Mouse (Mus musculus): ENCODE results near the gene Tanc1. TPM values are rescaled to one million over a fixed set of nuclear protein-coding genes. Genes with fewer than 3 reads are reported as not detected.

The Tanc1 gene
- total and polyA plus RNA-seq, 3 experiments: 0.03 to 6.9 (median 0.49) TPM

GRCm38 (mm10) chr2:59752148-59752547, 140.3 kb downstream of the Tanc1 start:
- no peak overlapping the region for H3K4me3 ChIP-seq (ENCODE audit: low read depth, low read length)
- ATAC-seq (ENCODE audit: extremely low read depth, insufficient number of reproducible peaks, low FRiP score, poor library complexity, severe bottlenecking) (no peak), DNase-seq (ENCODE audit: low spot score) (no peak)
- no peaks in the 10 kb centered on the region for H3K27me3 ChIP-seq (ENCODE audit: insufficient read depth, low read length)
- H3K9me3 ChIP-seq (replicated peaks): no peaks in the 10 kb centered on the region
- TF ChIP-seq TAL1 (conservative IDR thresholded peaks at IDR 0.05; ENCODE audit: low read depth, low read length) (no peak), GATA2 (IDR thresholded peaks at IDR 0.05; ENCODE audit: borderline replicate concordance, low read depth, low read length) (no peak), POLR2AphosphoS5 (IDR thresholded peaks at IDR 0.05; ENCODE audit: insufficient replicate concordance, low read depth, low read length) (no peak), CTCF (IDR thresholded peaks at IDR 0.05; ENCODE audit: low read depth, low read length) (no peak), GATA1 (IDR thresholded peaks at IDR 0.05; ENCODE audit: borderline replicate concordance, low read length) (no peak)
- H3K4me1 ChIP-seq (ENCODE audit: insufficient read depth, low read depth, low read length): no peaks in the 10 kb centered on the region
- H3K36me3 ChIP-seq (replicated peaks): no peaks in the 10 kb centered on the region

DNA sequence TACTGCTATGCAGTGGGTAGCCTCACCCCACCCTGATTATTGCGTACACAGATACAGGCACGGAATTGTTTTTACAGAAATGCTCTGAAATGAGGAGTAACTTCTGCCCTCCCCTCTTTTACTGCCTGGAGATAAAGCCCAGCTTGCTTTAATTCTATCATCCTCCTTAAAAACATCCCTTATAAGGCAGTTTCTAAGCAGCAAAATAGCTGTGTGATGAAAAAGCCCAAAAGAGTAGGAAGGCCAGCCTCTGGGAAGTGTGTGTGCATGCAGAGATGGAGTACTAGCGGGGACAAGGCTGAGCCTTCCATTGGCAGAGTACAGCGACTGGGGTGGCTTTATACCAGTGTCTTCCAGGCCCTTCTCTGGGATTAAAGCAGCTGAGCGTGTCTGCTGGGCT, 140.9 kb downstream of the Tanc1 start:
- Histone ChIP-seq H3K4me1 (ENCODE audit: insufficient read depth, low read depth, low read length) (no peaks in the 10 kb centered on the region), H3K9me3 (replicated peaks) (no peaks in the 10 kb centered on the region), H3K36me3 (replicated peaks) (no peaks in the 10 kb centered on the region), H3K27me3 (ENCODE audit: insufficient read depth, low read length) (no peaks in the 10 kb centered on the region), H3K4me3 (ENCODE audit: low read depth, low read length) (no peak overlapping the region)
- no peak for TF ChIP-seq GATA2 (IDR thresholded peaks at IDR 0.05; ENCODE audit: borderline replicate concordance, low read depth, low read length)
- TF ChIP-seq GATA1 (IDR thresholded peaks at IDR 0.05; ENCODE audit: borderline replicate concordance, low read length): no peak
- TF ChIP-seq CTCF (IDR thresholded peaks at IDR 0.05; ENCODE audit: low read depth, low read length): no peak
- no peak for TF ChIP-seq POLR2AphosphoS5 (IDR thresholded peaks at IDR 0.05; ENCODE audit: insufficient replicate concordance, low read depth, low read length)
- no peak for TF ChIP-seq TAL1 (conservative IDR thresholded peaks at IDR 0.05; ENCODE audit: low read depth, low read length)
- no peak for ATAC-seq (ENCODE audit: extremely low read depth, insufficient number of reproducible peaks, low FRiP score, poor library complexity, severe bottlenecking)
- no peak for DNase-seq (ENCODE audit: low spot score)

GRCm38 (mm10) chr2:59756137-59756753, 144.4 kb downstream of the Tanc1 start:
- TF ChIP-seq GATA2 (IDR thresholded peaks at IDR 0.05; ENCODE audit: borderline replicate concordance, low read depth, low read length) (no peak), POLR2AphosphoS5 (IDR thresholded peaks at IDR 0.05; ENCODE audit: insufficient replicate concordance, low read depth, low read length) (no peak)
- H3K27me3 ChIP-seq (ENCODE audit: insufficient read depth, low read length): 0 out of 2 replicates have a peak, but pooled peaks cover 2% of the 10 kb centered on the region
- no peaks in the 10 kb centered on the region for H3K36me3 ChIP-seq (replicated peaks)
- no peak for ATAC-seq (ENCODE audit: extremely low read depth, insufficient number of reproducible peaks, low FRiP score, poor library complexity, severe bottlenecking)
- H3K4me3 ChIP-seq (ENCODE audit: low read depth, low read length): no peak overlapping the region
- no peak for DNase-seq (ENCODE audit: low spot score)
- H3K4me1 ChIP-seq (ENCODE audit: insufficient read depth, low read depth, low read length): no peaks in the 10 kb centered on the region
- H3K9me3 ChIP-seq (replicated peaks): no peaks in the 10 kb centered on the region

DNA sequence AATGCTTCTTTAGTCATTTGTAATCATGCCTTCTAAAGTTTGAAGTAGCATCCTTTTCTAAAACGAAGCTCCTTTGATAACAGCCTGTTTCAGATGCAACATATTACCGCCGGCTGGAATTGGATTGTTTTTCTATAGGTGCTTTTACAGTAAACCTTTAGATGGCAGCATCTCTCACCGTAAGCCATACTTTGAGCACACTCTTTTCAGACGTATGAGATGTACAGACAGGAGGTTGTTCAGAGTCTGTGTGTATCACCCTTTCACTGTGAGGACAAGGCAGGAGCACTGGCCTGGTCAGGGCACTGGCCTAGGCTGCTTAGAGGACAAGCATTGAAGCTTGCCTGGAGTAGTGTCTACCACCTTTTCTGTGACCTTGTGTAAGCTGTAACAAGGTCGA, 145.2 kb downstream of the Tanc1 start:
- Histone ChIP-seq H3K4me1 (ENCODE audit: insufficient read depth, low read depth, low read length) (no peaks in the 10 kb centered on the region), H3K4me3 (ENCODE audit: low read depth, low read length) (no peak overlapping the region), H3K9me3 (replicated peaks) (no peaks in the 10 kb centered on the region), H3K36me3 (replicated peaks) (no peaks in the 10 kb centered on the region), H3K27me3 (ENCODE audit: insufficient read depth, low read length) (0 out of 2 replicates have a peak, but pooled peaks cover 2% of the 10 kb centered on the region)
- TF ChIP-seq TAL1 (conservative IDR thresholded peaks at IDR 0.05; ENCODE audit: low read depth, low read length) (no peak), CTCF (IDR thresholded peaks at IDR 0.05; ENCODE audit: low read depth, low read length) (no peak), GATA2 (IDR thresholded peaks at IDR 0.05; ENCODE audit: borderline replicate concordance, low read depth, low read length) (no peak)
- DNase-seq (ENCODE audit: low spot score) (no peak), ATAC-seq (ENCODE audit: extremely low read depth, insufficient number of reproducible peaks, low FRiP score, poor library complexity, severe bottlenecking) (no peak)

- Histone ChIP-seq H3K27me3 (ENCODE audit: insufficient read depth, low read length) (0 out of 2 replicates have a peak, but pooled peaks cover 2% of the 10 kb centered on the region), H3K4me3 (ENCODE audit: low read depth, low read length) (no peak overlapping the region), H3K9me3 (replicated peaks) (no peaks in the 10 kb centered on the region), H3K36me3 (replicated peaks) (no peaks in the 10 kb centered on the region), H3K4me1 (ENCODE audit: insufficient read depth, low read depth, low read length) (no peaks in the 10 kb centered on the region)
- no peak for TF ChIP-seq GATA2 (IDR thresholded peaks at IDR 0.05; ENCODE audit: borderline replicate concordance, low read depth, low read length)
- TF ChIP-seq TAL1 (conservative IDR thresholded peaks at IDR 0.05; ENCODE audit: low read depth, low read length): no peak
- TF ChIP-seq GATA1 (IDR thresholded peaks at IDR 0.05; ENCODE audit: borderline replicate concordance, low read length): no peak
- no peak for ATAC-seq (ENCODE audit: extremely low read depth, insufficient number of reproducible peaks, low FRiP score, poor library complexity, severe bottlenecking)
- no peak for DNase-seq (ENCODE audit: low spot score)
These were observed 146.5 kb downstream of the Tanc1 start for GRCm38 (mm10) chr2:59758139-59758918.

- Histone ChIP-seq H3K4me3 (ENCODE audit: low read depth, low read length) (no peak overlapping the region), H3K36me3 (replicated peaks) (no peaks in the 10 kb centered on the region), H3K4me1 (ENCODE audit: insufficient read depth, low read depth, low read length) (no peaks in the 10 kb centered on the region), H3K9me3 (replicated peaks) (no peaks in the 10 kb centered on the region), H3K27me3 (ENCODE audit: insufficient read depth, low read length) (0 out of 2 replicates have a peak, but pooled peaks cover 2% of the 10 kb centered on the region)
- TF ChIP-seq CTCF (IDR thresholded peaks at IDR 0.05; ENCODE audit: low read depth, low read length): no peak
- TF ChIP-seq GATA1 (IDR thresholded peaks at IDR 0.05; ENCODE audit: borderline replicate concordance, low read length): no peak
- ATAC-seq (ENCODE audit: extremely low read depth, insufficient number of reproducible peaks, low FRiP score, poor library complexity, severe bottlenecking): no peak
- no peak for DNase-seq (ENCODE audit: low spot score)
These were observed 148.9 kb downstream of the Tanc1 start for GRCm38 (mm10) chr2:59760731-59761130.

Measured in G1E (cell line).